Mouse (Mus musculus): ENCODE measurements around the gene Olfr1157. TPM values are rescaled to one million over a fixed set of nuclear protein-coding genes. Genes with fewer than 3 reads are reported as not detected.

Olfr1157 gene
- not detected in 2 replicates for polyA plus RNA-seq (2014; fragmentation: Nextera tagmentation; extraction: Ambion mirVana)

DNA sequence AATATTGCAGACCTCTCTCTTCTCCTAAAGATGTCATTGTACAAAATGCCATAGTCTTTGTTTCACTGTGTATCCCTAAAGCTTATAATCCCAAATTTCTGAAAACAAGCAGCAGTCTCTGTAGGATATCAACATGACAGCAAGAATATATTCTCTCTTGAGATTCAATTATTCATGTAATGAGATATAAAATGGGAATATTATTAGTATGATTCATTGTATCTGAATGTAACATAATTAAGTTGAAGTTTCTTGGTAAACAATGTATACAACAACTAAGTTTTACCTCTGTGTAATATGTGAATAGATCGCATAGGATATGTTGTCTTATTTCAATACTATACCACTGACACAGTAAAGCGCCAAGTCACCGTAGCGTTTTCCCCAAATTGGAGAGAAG is at the start of gene Olfr1157:
TSS of gene Olfr1157 (minus strand) at position 101 of the 400 bp plus-strand sequence.
- Histone ChIP-seq H3K4me1 (ENCODE audit: control insufficient read depth, insufficient read depth, low read length) (no peaks in the 10 kb centered on the region), H3K9me3 (replicated peaks; ENCODE audit: control insufficient read depth, low read length) (no peaks in the 10 kb centered on the region), H3K27me3 (replicated peaks; ENCODE audit: control insufficient read depth, insufficient read depth, low read length) (no peaks in the 10 kb centered on the region), H3K4me2 (ENCODE audit: low read length) (no peak within 1 kb of the TSS), H3K9ac (ENCODE audit: low read length) (no peak within 1 kb of the TSS), H3K36me3 (ENCODE audit: control insufficient read depth, insufficient read depth, low read length) (no peaks in the 10 kb centered on the region), H3K27ac (ENCODE audit: low read depth, low read length) (no peak within 1 kb of the TSS), H3K4me3 (ENCODE audit: low read depth, low read length) (no peak within 1 kb of the TSS)
- DNase-seq (ENCODE audit: low spot score) (no peak), ATAC-seq (no peak)
- WGBS: 96% methylated on average over 4 of the region's 4 CpGs

DNA sequence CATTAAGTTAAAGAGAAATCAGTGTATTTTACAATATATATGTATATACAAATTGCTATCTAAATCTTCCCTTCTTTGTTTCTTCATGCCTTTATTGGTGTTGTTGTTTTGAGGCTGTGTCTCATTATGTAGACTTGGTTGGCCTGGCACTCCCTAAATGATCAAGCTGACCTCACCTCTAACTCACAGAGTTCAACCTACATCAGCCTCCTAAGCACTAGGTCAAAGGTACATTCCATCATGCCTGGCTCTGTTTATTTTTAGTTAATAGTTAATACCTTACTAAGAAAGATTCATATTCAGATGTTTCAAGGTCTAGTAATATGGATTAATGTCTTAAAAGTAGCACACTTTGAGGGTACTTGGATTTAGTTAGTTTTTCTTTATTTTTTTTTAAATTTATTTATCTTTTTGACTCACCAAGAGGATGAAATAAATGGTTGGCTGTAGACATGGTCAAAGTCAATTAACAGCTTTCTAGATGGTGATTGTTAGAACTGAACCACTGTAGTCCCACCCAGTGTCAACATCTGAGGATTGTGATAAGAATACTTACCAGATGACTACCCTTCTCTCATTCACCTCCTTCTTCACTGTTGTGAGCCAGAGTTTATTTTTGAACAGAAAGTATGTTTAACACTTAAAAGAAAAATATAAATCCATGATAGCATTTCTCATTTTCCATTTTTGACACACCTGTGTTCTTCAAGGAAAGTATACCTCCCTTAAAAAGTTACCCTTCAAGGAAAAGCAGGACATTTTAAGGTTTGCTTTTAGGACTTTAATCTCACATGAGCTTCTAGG is 39.6 kb upstream of the Olfr1157 start, which contains the start of gene Olfr1160:
TSS of gene Olfr1160 (minus strand) at position 754 of the 804 bp plus-strand sequence.
- H3K9ac ChIP-seq (ENCODE audit: low read length): no peak within 1 kb of the TSS
- no peak within 1 kb of the TSS for H3K4me3 ChIP-seq (ENCODE audit: low read depth, low read length)
- ATAC-seq (no peak), DNase-seq (ENCODE audit: low spot score) (no peak)
- no peak within 1 kb of the TSS for H3K4me2 ChIP-seq (ENCODE audit: low read length)
- no peaks in the 10 kb centered on the region for H3K9me3 ChIP-seq (replicated peaks; ENCODE audit: control insufficient read depth, low read length)
- H3K36me3 ChIP-seq (ENCODE audit: control insufficient read depth, insufficient read depth, low read length): no peaks in the 10 kb centered on the region
- no peaks in the 10 kb centered on the region for H3K4me1 ChIP-seq (ENCODE audit: control insufficient read depth, insufficient read depth, low read length)
- no peak within 1 kb of the TSS for H3K27ac ChIP-seq (ENCODE audit: low read depth, low read length)
- H3K27me3 ChIP-seq (replicated peaks; ENCODE audit: control insufficient read depth, insufficient read depth, low read length): no peaks in the 10 kb centered on the region

DNA sequence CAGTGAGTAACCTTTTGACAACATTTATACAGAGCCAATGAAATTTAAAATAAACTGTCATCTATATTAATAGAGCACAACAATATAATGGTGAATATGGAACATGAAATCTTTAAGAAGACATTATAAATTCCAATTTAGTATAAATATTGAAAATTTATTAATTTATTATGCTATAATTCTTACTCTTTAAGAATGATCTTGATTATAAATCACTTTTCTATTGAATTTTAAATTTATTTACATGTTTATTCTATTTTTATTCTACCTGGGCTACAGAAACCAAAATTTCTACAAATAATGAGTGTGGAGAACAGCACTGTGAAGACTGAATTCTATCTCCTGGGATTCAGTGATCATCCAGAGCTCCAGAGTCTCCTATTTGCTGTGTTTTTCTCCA is 21.7 kb upstream of the Olfr1157 start, which contains the start of gene Olfr1158:
TSS of gene Olfr1158 (plus strand) at position 301 of the 400 bp plus-strand sequence.
- ATAC-seq: no peak
- H3K4me2 ChIP-seq (ENCODE audit: low read length): no peak within 1 kb of the TSS
- H3K36me3 ChIP-seq (ENCODE audit: control insufficient read depth, insufficient read depth, low read length): no peaks in the 10 kb centered on the region
- no peak within 1 kb of the TSS for H3K9ac ChIP-seq (ENCODE audit: low read length)
- no peak within 1 kb of the TSS for H3K4me3 ChIP-seq (ENCODE audit: low read depth, low read length)
- H3K27ac ChIP-seq (ENCODE audit: low read depth, low read length): no peak within 1 kb of the TSS
- no peaks in the 10 kb centered on the region for H3K27me3 ChIP-seq (replicated peaks; ENCODE audit: control insufficient read depth, insufficient read depth, low read length)
- H3K9me3 ChIP-seq (replicated peaks; ENCODE audit: control insufficient read depth, low read length): no peaks in the 10 kb centered on the region
- no peaks in the 10 kb centered on the region for H3K4me1 ChIP-seq (ENCODE audit: control insufficient read depth, insufficient read depth, low read length)
- no peak for DNase-seq (ENCODE audit: low spot score)

DNA sequence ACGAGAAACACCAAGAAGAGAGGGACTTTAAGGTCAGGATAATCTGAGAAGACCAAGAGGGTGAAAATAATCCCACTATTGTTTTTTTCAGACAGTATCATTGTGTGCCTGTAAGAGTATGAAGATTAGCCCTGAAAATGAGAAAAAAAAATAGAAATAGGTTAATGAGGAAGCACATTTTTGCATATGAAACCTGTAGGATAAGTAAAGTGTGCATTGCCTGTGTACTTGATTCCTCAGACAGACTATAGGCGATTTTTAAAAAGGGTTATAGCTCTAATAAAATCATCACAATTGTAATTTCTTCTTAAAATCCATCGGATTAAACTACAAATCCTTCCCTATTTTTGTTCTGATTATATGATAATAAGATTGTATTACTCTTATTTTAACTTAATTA is 6.5 kb upstream of the Olfr1157 start, which contains the start of gene Olfr74:
TSS of gene Olfr74 (minus strand) at position 101 of the 400 bp plus-strand sequence.
- Histone ChIP-seq H3K4me3 (ENCODE audit: low read depth, low read length) (no peak within 1 kb of the TSS), H3K9me3 (replicated peaks; ENCODE audit: control insufficient read depth, low read length) (no peaks in the 10 kb centered on the region)

DNA sequence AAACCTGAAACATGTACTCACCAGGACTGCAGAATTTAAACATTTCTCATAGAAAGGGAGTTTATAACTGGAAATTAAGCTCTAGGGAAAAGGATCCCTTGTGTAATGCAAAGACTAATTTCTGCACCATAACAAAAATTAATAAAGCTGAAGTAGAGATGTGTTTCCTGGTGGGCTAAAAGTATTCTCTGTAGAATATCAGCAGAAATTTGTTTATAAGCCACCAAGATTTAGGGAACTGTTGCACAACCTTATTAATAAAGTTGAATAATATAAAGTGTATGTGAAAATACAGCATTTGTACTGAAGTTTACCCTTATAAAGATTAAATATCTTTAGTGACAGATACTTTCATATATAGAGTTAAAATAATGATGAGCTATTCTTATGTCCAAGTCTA is 15.1 kb downstream of the Olfr1157 start, which contains the start of gene Olfr1156:
TSS of gene Olfr1156 (minus strand) at position 101 of the 400 bp plus-strand sequence.
- no peak for DNase-seq (ENCODE audit: low spot score)
- no peak within 1 kb of the TSS for H3K27ac ChIP-seq (ENCODE audit: low read depth, low read length)
- no peaks in the 10 kb centered on the region for H3K36me3 ChIP-seq (ENCODE audit: control insufficient read depth, insufficient read depth, low read length)
- no peaks in the 10 kb centered on the region for H3K4me1 ChIP-seq (ENCODE audit: control insufficient read depth, insufficient read depth, low read length)
- ATAC-seq: no peak
- H3K4me2 ChIP-seq (ENCODE audit: low read length): no peak within 1 kb of the TSS
- H3K4me3 ChIP-seq (ENCODE audit: low read depth, low read length): no peak within 1 kb of the TSS
- H3K9me3 ChIP-seq (replicated peaks; ENCODE audit: control insufficient read depth, low read length): no peaks in the 10 kb centered on the region
- no peak within 1 kb of the TSS for H3K9ac ChIP-seq (ENCODE audit: low read length)
- no peaks in the 10 kb centered on the region for H3K27me3 ChIP-seq (replicated peaks; ENCODE audit: control insufficient read depth, insufficient read depth, low read length)

More for the DNA sequence above, 6.5 kb upstream of the Olfr1157 start, which contains the start of gene Olfr74:
- 82% methylated on average over 3 of the region's 3 CpGs for WGBS
- Histone ChIP-seq H3K36me3 (ENCODE audit: control insufficient read depth, insufficient read depth, low read length) (no peaks in the 10 kb centered on the region), H3K4me2 (ENCODE audit: low read length) (no peak within 1 kb of the TSS), H3K27ac (ENCODE audit: low read depth, low read length) (no peak within 1 kb of the TSS), H3K9ac (ENCODE audit: low read length) (no peak within 1 kb of the TSS), H3K27me3 (replicated peaks; ENCODE audit: control insufficient read depth, insufficient read depth, low read length) (no peaks in the 10 kb centered on the region), H3K4me1 (ENCODE audit: control insufficient read depth, insufficient read depth, low read length) (no peaks in the 10 kb centered on the region)
- DNase-seq (ENCODE audit: low spot score) (no peak), ATAC-seq (no peak)

DNA sequence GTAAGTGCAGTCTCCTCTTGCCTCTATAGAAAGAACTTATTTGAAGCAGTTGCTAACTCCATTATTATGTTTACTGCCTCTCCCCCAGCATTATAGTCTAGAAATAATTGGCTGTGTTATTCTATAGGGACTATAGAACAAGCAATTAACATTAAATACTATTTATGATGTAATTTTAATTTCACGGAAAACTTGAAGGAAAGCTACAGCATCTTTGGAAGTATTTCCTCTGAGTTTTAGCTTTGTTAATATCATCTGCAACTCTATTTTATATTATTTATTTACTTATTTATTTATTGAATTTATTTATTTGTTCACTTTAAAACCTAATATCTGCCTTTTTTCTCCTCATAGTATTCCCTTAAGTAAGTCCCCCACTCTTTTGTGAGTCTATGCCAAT is 23.1 kb downstream of the Olfr1157 start, which contains the start of gene Olfr1155:
TSS of gene Olfr1155 (minus strand) at position 101 of the 400 bp plus-strand sequence.
- H3K27me3 ChIP-seq (replicated peaks; ENCODE audit: control insufficient read depth, insufficient read depth, low read length): no peaks in the 10 kb centered on the region
- H3K4me2 ChIP-seq (ENCODE audit: low read length): no peak within 1 kb of the TSS
- ATAC-seq: no peak
- H3K9me3 ChIP-seq (replicated peaks; ENCODE audit: control insufficient read depth, low read length): no peaks in the 10 kb centered on the region
- H3K27ac ChIP-seq (ENCODE audit: low read depth, low read length): no peak within 1 kb of the TSS
- no peak for DNase-seq (ENCODE audit: low spot score)
- H3K9ac ChIP-seq (ENCODE audit: low read length): no peak within 1 kb of the TSS
- H3K36me3 ChIP-seq (ENCODE audit: control insufficient read depth, insufficient read depth, low read length): no peaks in the 10 kb centered on the region
- H3K4me1 ChIP-seq (ENCODE audit: control insufficient read depth, insufficient read depth, low read length): no peaks in the 10 kb centered on the region
- no peak within 1 kb of the TSS for H3K4me3 ChIP-seq (ENCODE audit: low read depth, low read length)
- WGBS: 93% methylated on average over 1 of the region's 1 CpGs

Other genes starting within 250 kb of the Olfr1157 start
- not detected in 2 replicates for gene Olfr1138, start 228.3 kb downstream of the Olfr1157 start, polyA plus RNA-seq (2014; fragmentation: Nextera tagmentation; extraction: Ambion mirVana)
- gene Olfr1140, start 224.5 kb downstream of the Olfr1157 start, polyA plus RNA-seq (2014; fragmentation: Nextera tagmentation; extraction: Ambion mirVana): not detected in 2 replicates
- not detected in 2 replicates for gene Olfr1141, start 214.3 kb downstream of the Olfr1157 start, polyA plus RNA-seq (2014; fragmentation: Nextera tagmentation; extraction: Ambion mirVana)
- not detected in 2 replicates for gene Olfr152, start 188.8 kb downstream of the Olfr1157 start, polyA plus RNA-seq (2014; fragmentation: Nextera tagmentation; extraction: Ambion mirVana)
- not detected in 2 replicates for gene Olfr1143, start 167.7 kb downstream of the Olfr1157 start, polyA plus RNA-seq (2014; fragmentation: Nextera tagmentation; extraction: Ambion mirVana)
- not detected in 2 replicates for gene Olfr1145, start 158.5 kb downstream of the Olfr1157 start, polyA plus RNA-seq (2014; fragmentation: Nextera tagmentation; extraction: Ambion mirVana)
- gene Olfr1148, start 137.8 kb downstream of the Olfr1157 start, polyA plus RNA-seq (2014; fragmentation: Nextera tagmentation; extraction: Ambion mirVana): not detected in 2 replicates
- gene Olfr1150-ps1, start 124.3 kb downstream of the Olfr1157 start, polyA plus RNA-seq (2014; fragmentation: Nextera tagmentation; extraction: Ambion mirVana): not detected in 2 replicates
- not detected in 2 replicates for gene Olfr1151, start 112.4 kb downstream of the Olfr1157 start, polyA plus RNA-seq (2014; fragmentation: Nextera tagmentation; extraction: Ambion mirVana)
- gene Olfr1152, start 101.8 kb downstream of the Olfr1157 start, polyA plus RNA-seq (2014; fragmentation: Nextera tagmentation; extraction: Ambion mirVana): not detected in 2 replicates
- not detected in 2 replicates for gene Olfr1153, start 73.3 kb downstream of the Olfr1157 start, polyA plus RNA-seq (2014; fragmentation: Nextera tagmentation; extraction: Ambion mirVana)
- not detected in 2 replicates for gene Olfr1154, start 63.1 kb downstream of the Olfr1157 start, polyA plus RNA-seq (2014; fragmentation: Nextera tagmentation; extraction: Ambion mirVana)
- not detected in 2 replicates for gene Olfr1155, start 23.2 kb downstream of the Olfr1157 start, polyA plus RNA-seq (2014; fragmentation: Nextera tagmentation; extraction: Ambion mirVana)
- not detected in 2 replicates for gene Olfr1156, start 15.2 kb downstream of the Olfr1157 start, polyA plus RNA-seq (2014; fragmentation: Nextera tagmentation; extraction: Ambion mirVana)
- not detected in 2 replicates for gene Olfr74, start 6.4 kb upstream of the Olfr1157 start, polyA plus RNA-seq (2014; fragmentation: Nextera tagmentation; extraction: Ambion mirVana)
- not detected in 2 replicates for gene Olfr1158, start 21.8 kb upstream of the Olfr1157 start, polyA plus RNA-seq (2014; fragmentation: Nextera tagmentation; extraction: Ambion mirVana)
- gene Olfr1160, start 40.0 kb upstream of the Olfr1157 start, polyA plus RNA-seq (2014; fragmentation: Nextera tagmentation; extraction: Ambion mirVana): not detected in 2 replicates
- gene Olfr1161, start 54.5 kb upstream of the Olfr1157 start, polyA plus RNA-seq (2014; fragmentation: Nextera tagmentation; extraction: Ambion mirVana): not detected in 2 replicates
- not detected in 2 replicates for gene Olfr73, start 69.4 kb upstream of the Olfr1157 start, polyA plus RNA-seq (2014; fragmentation: Nextera tagmentation; extraction: Ambion mirVana)
- gene Olfr1162, start 82.8 kb upstream of the Olfr1157 start, polyA plus RNA-seq (2014; fragmentation: Nextera tagmentation; extraction: Ambion mirVana): not detected in 2 replicates
- gene Olfr1163, start 103.5 kb upstream of the Olfr1157 start, polyA plus RNA-seq (2014; fragmentation: Nextera tagmentation; extraction: Ambion mirVana): not detected in 2 replicates
- not detected in 2 replicates for gene Olfr1164, start 125.7 kb upstream of the Olfr1157 start, polyA plus RNA-seq (2014; fragmentation: Nextera tagmentation; extraction: Ambion mirVana)
- not detected in 2 replicates for gene Olfr1166, start 160.0 kb upstream of the Olfr1157 start, polyA plus RNA-seq (2014; fragmentation: Nextera tagmentation; extraction: Ambion mirVana)
- not detected in 2 replicates for gene Olfr1167, start 186.9 kb upstream of the Olfr1157 start, polyA plus RNA-seq (2014; fragmentation: Nextera tagmentation; extraction: Ambion mirVana)
- not detected in 2 replicates for gene Olfr1168, start 213.6 kb upstream of the Olfr1157 start, polyA plus RNA-seq (2014; fragmentation: Nextera tagmentation; extraction: Ambion mirVana)